Mouse (Mus musculus): ENCODE results near the gene Nalcn. TPM values are rescaled to one million over a fixed set of nuclear protein-coding genes. Genes with fewer than 3 reads are reported as not detected.

Nalcn gene
- total RNA-seq, 2 experiments from 2014 or later: 0.18 to 0.28 TPM

DNA sequence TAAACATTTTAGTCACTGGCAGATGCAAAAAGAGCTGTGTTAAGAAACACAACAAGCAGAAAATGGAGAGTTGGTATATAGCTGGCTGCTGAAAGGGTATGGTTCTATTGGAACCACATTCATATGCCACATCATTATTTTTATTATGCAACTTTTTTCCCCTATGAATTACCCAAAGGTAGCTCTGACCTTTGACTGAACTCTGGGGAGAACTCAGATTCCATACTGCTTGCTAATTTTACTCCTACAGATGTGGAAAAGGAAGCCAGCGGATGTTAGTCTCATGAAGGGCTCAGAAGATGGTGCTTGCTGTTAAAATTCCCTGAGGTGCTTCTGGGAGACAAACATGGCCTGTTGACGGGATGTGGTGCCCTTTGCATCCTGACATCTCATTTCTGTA lies 389.9 kb downstream of the Nalcn start:
- intact Hi-C loops (cut with DNase I): no loop called here
- DNase-seq (ENCODE audit: low spot score): no peak

DNA sequence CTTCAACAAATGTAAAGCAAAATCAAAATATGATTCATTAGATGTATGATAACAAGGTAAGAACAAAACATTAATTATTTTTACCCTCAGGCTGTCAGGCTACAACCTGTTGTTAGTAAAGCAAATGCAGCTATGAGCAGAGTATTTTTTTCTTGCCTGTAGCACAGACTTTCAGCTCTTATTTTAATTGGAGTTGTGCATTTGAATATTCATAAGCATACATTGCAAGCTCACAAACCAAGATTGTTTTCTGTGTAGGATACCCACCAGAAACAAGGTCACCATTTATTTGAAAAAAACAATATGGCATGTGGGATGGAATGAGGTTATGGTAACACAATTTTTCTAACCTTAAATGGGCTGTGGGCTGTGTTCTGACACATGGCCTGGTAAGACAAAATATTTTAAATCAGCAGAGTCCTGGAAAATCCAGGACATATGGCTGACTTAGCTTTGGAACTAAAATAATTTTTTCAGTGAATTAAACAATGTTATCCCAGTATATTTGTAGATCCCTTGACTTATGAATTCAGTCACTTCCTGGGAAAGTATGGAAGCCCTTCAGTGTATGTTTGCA lies 394.2 kb downstream of the Nalcn start:
- intact Hi-C loops (cut with DNase I): no loop called here
- no peak for DNase-seq (ENCODE audit: low spot score)

Other genes starting within 250 kb of the Nalcn start
- 1 to 10 TPM; 4.3 to 4.9 TPM for gene Itgbl1, start 32.8 kb upstream of the Nalcn start, total RNA-seq (2021)